Mouse (Mus musculus) heart, embryonic 12.5 days (tissue): ENCODE results near the gene C130050O18Rik. TPM values are rescaled to one million over a fixed set of nuclear protein-coding genes. Genes with fewer than 3 reads are reported as not detected.
"Not testable (repeated sequence)": the region's sequence is repeated elsewhere in the genome, so short reads cannot be mapped to it uniquely, and the experiment has no call there.

Source experiments
- ATAC-seq: fragments of 200-750 bp; cut with Nextera tagmentation; 2 replicates; pipeline ENCODE4 v1.8.0; 2017; ENCODE audit warnings: moderate TSS enrichment, moderate library complexity; ENCODE audit not compliant: insufficient number of reproducible peaks, low FRiP score
- H3K27ac ChIP-seq: fragments of 300-500 bp; sonication (generic); 2 replicates; pipeline ENCODE4 v1.5.1; 2016; ENCODE audit warnings: mild to moderate bottlenecking, moderate library complexity; ENCODE audit not compliant: poor library complexity, severe bottlenecking
- H3K27me3 ChIP-seq: fragments of 300-500 bp; sonication (generic); replicated peaks from 2 replicates; pipeline ENCODE4 v1.6.1; 2016; ENCODE audit warnings: mild to moderate bottlenecking, moderate library complexity
- H3K36me3 ChIP-seq: fragments of 300-500 bp; sonication (generic); 2 replicates; pipeline ENCODE4 v1.6.1; 2016; ENCODE audit warnings: mild to moderate bottlenecking, moderate library complexity
- H3K4me1 ChIP-seq: fragments of 300-500 bp; sonication (generic); replicated peaks from 2 replicates; pipeline ENCODE4 v1.6.1; 2016; ENCODE audit warnings: mild to moderate bottlenecking
- H3K4me2 ChIP-seq: fragments of 300-500 bp; sonication (generic); 2 replicates; pipeline ENCODE4 v1.6.1; 2016; ENCODE audit warnings: mild to moderate bottlenecking, moderate library complexity
- H3K4me3 ChIP-seq: fragments of 300-500 bp; sonication (generic); 2 replicates; pipeline ENCODE4 v1.5.1; 2016; ENCODE audit warnings: mild to moderate bottlenecking
- H3K9ac ChIP-seq: fragments of 300-500 bp; sonication (generic); 2 replicates; pipeline ENCODE4 v1.6.1; 2016; ENCODE audit warnings: mild to moderate bottlenecking, moderate library complexity
- H3K9me3 ChIP-seq: fragments of 300-500 bp; sonication (generic); replicated peaks from 2 replicates; pipeline ENCODE4 v1.6.1; 2016; ENCODE audit warnings: mild to moderate bottlenecking, moderate library complexity
- WGBS: fragments of 180-500 bp; shearing (Covaris S2); methylation state at CpG from one replicate; pipeline ENCODE4 v1.1.7; 2016; 5-methylcytosine and 5-hydroxymethylcytosine counted together
- polyA plus RNA-seq: library from polyadenylated mRNA; unstranded; fragments of >200 nt; fragmentation: Nextera tagmentation; extraction: Ambion mirVana; gene quantifications from 2 replicates; pipeline ENCODE4 v1.2.1, GENCODE M21; 2016

Gene C130050O18Rik
- polyA plus RNA-seq, 1 experiment from 2014 or later = 0.10 TPM

GRCm38 (mm10) chr5:139389676-139390061 is 15.4 kb upstream of the C130050O18Rik start:
- H3K27me3 ChIP-seq = no peaks in the 10 kb centered on the region
- peaks cover 70% of the 10 kb centered on the region for H3K4me1 ChIP-seq
- H3K9me3 ChIP-seq = no peaks in the 10 kb centered on the region
- 0 out of 2 replicates have a peak overlapping the region, but pooled peaks have one; percentile 2 for H3K4me3 ChIP-seq
- peaks cover 20% of the 10 kb centered on the region for H3K36me3 ChIP-seq
- peak overlapping the region; percentile 78 for H3K27ac ChIP-seq
- 30% methylated on average over 6 of the region's 6 CpGs for WGBS
- H3K9ac ChIP-seq = peak overlapping the region; percentile 4; the same call in 1 of the 2 replicates
- peak overlapping the region; percentile 34 for H3K4me2 ChIP-seq
- peak; percentile 86 for ATAC-seq

- Histone ChIP-seq H3K4me3 (peak overlapping the region; percentile 11; the same call in 1 of the 2 replicates), H3K4me1 (peaks cover 62% of the 10 kb centered on the region), H3K36me3 (peaks cover 20% of the 10 kb centered on the region), H3K9ac (0 out of 2 replicates have a peak overlapping the region, but pooled peaks have one; percentile 38), H3K4me2 (peak overlapping the region; percentile 44)
- not testable (repeated sequence) for H3K9me3 ChIP-seq, H3K27me3 ChIP-seq, H3K27ac ChIP-seq, ATAC-seq
- 60% methylated on average over 5 of the region's 5 CpGs for WGBS
These were observed 14.6 kb upstream of the C130050O18Rik start for GRCm38 (mm10) chr5:139390324-139391119.

- Histone ChIP-seq H3K4me2 (peak overlapping the region; percentile 44), H3K36me3 (peaks cover 20% of the 10 kb centered on the region), H3K9me3 (no peaks in the 10 kb centered on the region), H3K27ac (peak overlapping the region; percentile 10; the same call in 1 of the 2 replicates), H3K27me3 (no peaks in the 10 kb centered on the region), H3K9ac (0 out of 2 replicates have a peak overlapping the region, but pooled peaks have one; percentile 38), H3K4me1 (peaks cover 54% of the 10 kb centered on the region), H3K4me3 (peak overlapping the region; percentile 11; the same call in 1 of the 2 replicates)
- 83% methylated on average over 11 of the region's 11 CpGs for WGBS
- ATAC-seq = no peak
These were observed 13.6 kb upstream of the C130050O18Rik start for GRCm38 (mm10) chr5:139391309-139391990.

- no peak overlapping the region for H3K27ac ChIP-seq
- no peak overlapping the region for H3K9ac ChIP-seq
- WGBS = 93% methylated on average over 37 of the region's 37 CpGs
- H3K9me3 ChIP-seq = no peaks in the 10 kb centered on the region
- peaks cover 20% of the 10 kb centered on the region for H3K36me3 ChIP-seq
- H3K27me3 ChIP-seq = no peaks in the 10 kb centered on the region
- peaks cover 51% of the 10 kb centered on the region for H3K4me1 ChIP-seq
- H3K4me2 ChIP-seq = no peak overlapping the region
- no peak overlapping the region for H3K4me3 ChIP-seq
- no peak for ATAC-seq
These were observed 12.6 kb upstream of the C130050O18Rik start for GRCm38 (mm10) chr5:139392219-139393196.

GRCm38 (mm10) chr5:139393197-139393588 is 11.9 kb upstream of the C130050O18Rik start:
- no peak overlapping the region for H3K4me2 ChIP-seq
- H3K4me3 ChIP-seq = no peak overlapping the region
- H3K9me3 ChIP-seq = no peaks in the 10 kb centered on the region
- WGBS = 94% methylated on average over 16 of the region's 16 CpGs
- no peak overlapping the region for H3K27ac ChIP-seq
- no peaks in the 10 kb centered on the region for H3K27me3 ChIP-seq
- no peak overlapping the region for H3K9ac ChIP-seq
- H3K4me1 ChIP-seq = peaks cover 51% of the 10 kb centered on the region
- peaks cover 20% of the 10 kb centered on the region for H3K36me3 ChIP-seq
- no peak for ATAC-seq

- Histone ChIP-seq H3K27ac (no peak overlapping the region), H3K4me3 (no peak overlapping the region), H3K9me3 (no peaks in the 10 kb centered on the region), H3K9ac (no peak overlapping the region), H3K4me2 (no peak overlapping the region), H3K36me3 (peaks cover 20% of the 10 kb centered on the region), H3K27me3 (no peaks in the 10 kb centered on the region), H3K4me1 (peaks cover 47% of the 10 kb centered on the region)
- WGBS = 52% methylated on average over 7 of the region's 7 CpGs
- ATAC-seq = no peak
These were observed 10.7 kb upstream of the C130050O18Rik start for GRCm38 (mm10) chr5:139394399-139394798.

- WGBS = 88% methylated on average over 4 of the region's 4 CpGs
These were observed 9.6 kb upstream of the C130050O18Rik start for GRCm38 (mm10) chr5:139395528-139395927.

GRCm38 (mm10) chr5:139397359-139397916 is 7.6 kb upstream of the C130050O18Rik start:
- H3K4me2 ChIP-seq = no peak overlapping the region
- H3K36me3 ChIP-seq = peaks cover 16% of the 10 kb centered on the region
- no peak overlapping the region for H3K27ac ChIP-seq
- no peak overlapping the region for H3K9ac ChIP-seq
- H3K4me3 ChIP-seq = no peak overlapping the region
- ATAC-seq = no peak
- 82% methylated on average over 4 of the region's 4 CpGs for WGBS
- no peaks in the 10 kb centered on the region for H3K27me3 ChIP-seq
- H3K9me3 ChIP-seq = no peaks in the 10 kb centered on the region
- H3K4me1 ChIP-seq = peaks cover 24% of the 10 kb centered on the region

More at GRCm38 (mm10) chr5:139395528-139395927, 9.6 kb upstream of the C130050O18Rik start:
- Histone ChIP-seq H3K9ac (no peak overlapping the region), H3K4me1 (peaks cover 39% of the 10 kb centered on the region), H3K36me3 (peaks cover 20% of the 10 kb centered on the region), H3K4me2 (no peak overlapping the region), H3K4me3 (no peak overlapping the region), H3K9me3 (no peaks in the 10 kb centered on the region), H3K27me3 (no peaks in the 10 kb centered on the region), H3K27ac (no peak overlapping the region)
- no peak for ATAC-seq

GRCm38 (mm10) chr5:139397959-139398753 is 6.9 kb upstream of the C130050O18Rik start:
- H3K4me2 ChIP-seq = peak overlapping the region; percentile 10; the same call in 1 of the 2 replicates
- no peaks in the 10 kb centered on the region for H3K9me3 ChIP-seq
- H3K9ac ChIP-seq = no peak overlapping the region
- H3K27me3 ChIP-seq = no peaks in the 10 kb centered on the region; the same call in 1 of the 2 replicates
- H3K4me3 ChIP-seq = no peak overlapping the region
- H3K36me3 ChIP-seq = peaks cover 9% of the 10 kb centered on the region
- peak; percentile 54 for ATAC-seq
- H3K27ac ChIP-seq = no peak overlapping the region
- peaks cover 24% of the 10 kb centered on the region for H3K4me1 ChIP-seq
- WGBS = 15% methylated on average over 5 of the region's 5 CpGs
